Mouse (Mus musculus) embryonic facial prominence, embryonic 13.5 days (tissue): ENCODE measurements around the gene Slain2. TPM values are rescaled to one million over a fixed set of nuclear protein-coding genes. Genes with fewer than 3 reads are reported as not detected.
A peak's percentile ranks its signal among the peaks of the same experiment; 100 is the strongest.
"Not testable (repeated sequence)": the region's sequence is repeated elsewhere in the genome, so short reads cannot be mapped to it uniquely, and the experiment has no call there.

ENCODE experiments used
- ATAC-seq: fragments of 200-750 bp; cut with Nextera tagmentation; 2 replicates; pipeline ENCODE4 v1.8.0; 2017; ENCODE audit warnings: low read depth; ENCODE audit not compliant: insufficient number of reproducible peaks, insufficient read depth, low FRiP score, low TSS enrichment
- H3K27ac ChIP-seq: fragments of 300-500 bp; sonication (generic); 2 replicates; pipeline ENCODE4 v1.5.1; 2015; ENCODE audit warnings: moderate library complexity, mild to moderate bottlenecking, inconsistent platforms
- H3K27me3 ChIP-seq: fragments of 300-500 bp; sonication (generic); 2 replicates; pipeline ENCODE4 v1.6.1; 2015; ENCODE audit warnings: mild to moderate bottlenecking, inconsistent platforms
- H3K36me3 ChIP-seq: fragments of 300-500 bp; sonication (generic); 2 replicates; pipeline ENCODE4 v1.6.1; 2015; ENCODE audit warnings: mild to moderate bottlenecking, inconsistent platforms
- H3K4me1 ChIP-seq: fragments of 300-500 bp; sonication (generic); 2 replicates; pipeline ENCODE4 v1.6.1; 2015; ENCODE audit warnings: inconsistent platforms
- H3K4me2 ChIP-seq: fragments of 300-500 bp; sonication (generic); 2 replicates; pipeline ENCODE4 v1.6.1; 2015; ENCODE audit warnings: moderate library complexity, mild to moderate bottlenecking, inconsistent platforms
- H3K4me3 ChIP-seq: fragments of 300-500 bp; sonication (generic); 2 replicates; pipeline ENCODE4 v1.5.1; 2015; ENCODE audit warnings: mild to moderate bottlenecking, inconsistent platforms
- H3K9ac ChIP-seq: fragments of 300-500 bp; sonication (generic); 2 replicates; pipeline ENCODE4 v1.6.1; 2015; ENCODE audit warnings: mild to moderate bottlenecking, inconsistent platforms
- H3K9me3 ChIP-seq: fragments of 300-500 bp; sonication (generic); 2 replicates; pipeline ENCODE4 v1.6.1; 2016; ENCODE audit warnings: inconsistent platforms
- WGBS: fragments of 180-500 bp; shearing (Covaris S2); methylation state at CpG from one replicate; pipeline ENCODE4 v1.1.7; 2015; ENCODE audit warnings: mixed read lengths; 5-methylcytosine and 5-hydroxymethylcytosine counted together
- polyA plus RNA-seq: library from polyadenylated mRNA; unstranded; fragments of >200 nt; fragmentation: Nextera tagmentation; extraction: Ambion mirVana; gene quantifications from 2 replicates; pipeline ENCODE4 v1.2.1, GENCODE M21; 2015

Slain2 gene
- polyA plus RNA-seq, 1 experiment from 2014 or later: 15.3 TPM

- WGBS: 36% methylated on average over 10 of the region's 10 CpGs
- no peaks in the 10 kb centered on the region for H3K9me3 ChIP-seq
- no peak overlapping the region for H3K4me2 ChIP-seq
- H3K9ac ChIP-seq: no peak overlapping the region
- H3K4me1 ChIP-seq: peaks cover 10% of the 10 kb centered on the region
- no peak for ATAC-seq
- no peak overlapping the region for H3K4me3 ChIP-seq
- no peaks in the 10 kb centered on the region for H3K27me3 ChIP-seq
- no peaks in the 10 kb centered on the region for H3K36me3 ChIP-seq
- no peak overlapping the region for H3K27ac ChIP-seq
Measured at GRCm38 (mm10) chr5:72995379-72995778, 81.3 kb downstream of the Slain2 start.

DNA sequence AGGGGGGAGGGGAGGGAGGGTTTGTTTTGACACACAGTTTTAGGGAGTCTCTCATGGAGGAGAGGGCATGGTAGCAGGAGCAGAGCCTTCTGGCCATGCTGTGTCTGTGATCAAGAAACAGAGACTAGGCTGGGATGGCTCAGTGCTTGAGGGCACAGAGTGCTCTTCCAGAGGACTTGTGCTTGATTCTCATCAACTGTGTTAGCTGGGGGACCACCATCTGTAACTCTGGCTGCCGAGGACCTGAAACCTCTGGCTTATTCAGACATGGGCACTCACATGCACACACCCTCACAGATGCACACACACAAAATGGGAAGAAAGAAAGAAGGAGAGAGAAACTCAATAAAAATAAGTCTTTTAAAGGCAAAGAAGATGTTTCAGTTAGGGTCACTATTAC, 84.4 kb downstream of the Slain2 start:
- H3K4me3 ChIP-seq, H3K9me3 ChIP-seq, H3K27me3 ChIP-seq, H3K4me2 ChIP-seq, H3K36me3 ChIP-seq, ATAC-seq, H3K4me1 ChIP-seq, H3K27ac ChIP-seq, H3K9ac ChIP-seq: not testable (repeated sequence)
- 67% methylated on average over 1 of the region's 1 CpGs for WGBS

- Histone ChIP-seq H3K4me2 (no peak overlapping the region), H3K36me3 (no peaks in the 10 kb centered on the region), H3K27ac (no peak overlapping the region), H3K4me1 (peaks cover 10% of the 10 kb centered on the region), H3K4me3 (no peak overlapping the region), H3K9ac (no peak overlapping the region), H3K9me3 (no peaks in the 10 kb centered on the region), H3K27me3 (peaks cover 38% of the 10 kb centered on the region)
- no peak for ATAC-seq
- 79% methylated on average over 5 of the region's 5 CpGs for WGBS
Measured at GRCm38 (mm10) chr5:73004046-73004445, 89.9 kb downstream of the Slain2 start.

DNA sequence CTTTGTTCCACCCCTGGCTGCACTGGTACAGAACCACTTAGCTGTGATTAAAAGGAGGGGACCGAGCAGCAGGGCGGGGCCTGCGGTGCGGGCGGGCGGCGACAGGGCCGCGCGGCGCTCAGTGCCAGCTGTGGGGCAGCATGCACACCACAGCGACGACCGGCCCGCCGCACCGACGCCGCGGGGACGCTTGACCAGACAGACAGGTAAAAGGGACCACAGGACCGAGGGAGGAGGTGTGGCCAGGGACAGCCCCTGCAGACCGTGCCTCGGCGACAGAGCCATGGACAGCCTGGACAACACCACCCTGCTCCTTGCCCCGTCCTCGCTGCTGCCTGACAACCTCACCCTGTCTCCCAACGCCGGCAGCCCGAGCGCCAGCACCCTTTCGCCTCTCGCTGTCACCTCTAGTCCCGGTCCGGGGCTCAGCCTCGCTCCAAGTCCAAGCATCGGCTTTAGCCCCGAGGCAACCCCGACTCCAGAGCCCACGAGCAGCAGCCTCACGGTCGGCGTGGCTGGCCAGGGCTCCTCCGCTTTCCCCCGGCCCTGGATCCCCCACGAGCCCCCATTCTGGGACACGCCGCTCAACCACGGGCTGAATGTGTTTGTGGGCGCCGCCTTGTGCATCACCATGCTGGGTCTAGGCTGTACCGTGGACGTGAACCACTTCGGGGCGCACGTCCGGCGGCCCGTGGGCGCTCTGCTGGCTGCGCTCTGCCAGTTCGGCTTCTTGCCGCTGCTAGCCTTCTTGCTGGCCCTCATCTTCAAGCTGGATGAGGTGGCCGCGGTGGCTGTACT, 92.9 kb downstream of the Slain2 start, which contains the start of gene Slc10a4:
TSS of gene Slc10a4 (plus strand) at position 100 of the 798 bp plus-strand sequence.
- Histone ChIP-seq H3K9ac (peak within 1 kb of the TSS; percentile 65), H3K4me3 (peak within 1 kb of the TSS; percentile 47), H3K27ac (no peak within 1 kb of the TSS), H3K4me1 (peaks cover 10% of the 10 kb centered on the region), H3K4me2 (peak within 1 kb of the TSS; percentile 84), H3K9me3 (no peaks in the 10 kb centered on the region), H3K36me3 (no peaks in the 10 kb centered on the region), H3K27me3 (peaks cover 38% of the 10 kb centered on the region)
- WGBS: 7% methylated on average over 62 of the region's 65 CpGs
- peak; percentile 75 for ATAC-seq

DNA sequence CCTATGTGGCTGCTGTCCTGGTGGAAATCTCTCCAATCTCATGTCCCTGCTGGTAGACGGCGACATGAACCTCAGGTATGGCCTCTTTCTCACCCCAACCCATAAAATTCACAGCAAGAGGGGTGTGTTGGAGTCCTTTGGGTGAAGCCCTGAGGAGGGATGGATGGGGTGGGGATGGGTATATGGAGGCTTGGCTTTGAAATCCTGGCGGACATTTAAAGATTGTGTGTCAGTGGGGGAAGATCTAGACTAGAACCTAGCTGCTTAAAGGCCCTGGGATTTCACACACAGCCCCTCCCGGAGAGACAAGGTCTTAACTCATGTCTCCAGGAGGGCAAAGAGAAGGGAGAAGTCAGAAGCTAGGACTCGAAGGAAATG, 93.5 kb downstream of the Slain2 start:
- H3K4me1 ChIP-seq: peaks cover 10% of the 10 kb centered on the region
- H3K9ac ChIP-seq: no peak overlapping the region; the same call in 1 of the 2 replicates
- H3K9me3 ChIP-seq: no peaks in the 10 kb centered on the region
- H3K4me2 ChIP-seq: peak overlapping the region; percentile 84
- ATAC-seq: no peak
- WGBS: 42% methylated on average over 5 of the region's 5 CpGs
- H3K27ac ChIP-seq: no peak overlapping the region
- no peaks in the 10 kb centered on the region for H3K36me3 ChIP-seq
- H3K4me3 ChIP-seq: peak overlapping the region; percentile 47
- peaks cover 43% of the 10 kb centered on the region for H3K27me3 ChIP-seq

DNA sequence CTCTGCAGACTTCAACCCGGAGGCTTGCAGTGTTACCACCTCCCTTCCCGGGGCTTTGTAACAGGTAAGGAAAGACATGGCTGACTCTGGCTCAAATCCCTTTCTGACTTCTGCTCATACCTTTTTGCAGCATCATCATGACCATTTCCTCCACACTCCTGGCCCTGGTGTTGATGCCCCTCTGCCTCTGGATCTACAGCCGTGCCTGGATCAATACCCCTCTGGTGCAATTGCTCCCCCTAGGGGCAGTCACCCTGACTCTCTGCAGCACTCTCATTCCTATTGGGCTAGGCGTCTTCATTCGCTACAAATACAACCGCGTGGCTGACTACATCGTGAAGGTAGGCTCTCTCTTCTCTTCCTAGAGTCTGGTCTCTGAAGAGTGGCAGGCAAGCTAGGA, 94.1 kb downstream of the Slain2 start:
- 32% methylated on average over 8 of the region's 8 CpGs for WGBS
- H3K27me3 ChIP-seq: peaks cover 49% of the 10 kb centered on the region
- H3K4me3 ChIP-seq, H3K4me2 ChIP-seq, H3K9me3 ChIP-seq, H3K9ac ChIP-seq, H3K36me3 ChIP-seq, ATAC-seq, H3K27ac ChIP-seq: not testable (repeated sequence)
- H3K4me1 ChIP-seq: peaks cover 10% of the 10 kb centered on the region

GRCm38 (mm10) chr5:73011806-73012205, 97.7 kb downstream of the Slain2 start:
- Histone ChIP-seq H3K4me1 (peaks cover 16% of the 10 kb centered on the region), H3K27me3 (peaks cover 56% of the 10 kb centered on the region)
- not testable (repeated sequence) for H3K9me3 ChIP-seq, H3K9ac ChIP-seq, H3K27ac ChIP-seq, ATAC-seq, H3K4me3 ChIP-seq, H3K36me3 ChIP-seq, H3K4me2 ChIP-seq
- WGBS: 90% methylated on average over 16 of the region's 16 CpGs

DNA sequence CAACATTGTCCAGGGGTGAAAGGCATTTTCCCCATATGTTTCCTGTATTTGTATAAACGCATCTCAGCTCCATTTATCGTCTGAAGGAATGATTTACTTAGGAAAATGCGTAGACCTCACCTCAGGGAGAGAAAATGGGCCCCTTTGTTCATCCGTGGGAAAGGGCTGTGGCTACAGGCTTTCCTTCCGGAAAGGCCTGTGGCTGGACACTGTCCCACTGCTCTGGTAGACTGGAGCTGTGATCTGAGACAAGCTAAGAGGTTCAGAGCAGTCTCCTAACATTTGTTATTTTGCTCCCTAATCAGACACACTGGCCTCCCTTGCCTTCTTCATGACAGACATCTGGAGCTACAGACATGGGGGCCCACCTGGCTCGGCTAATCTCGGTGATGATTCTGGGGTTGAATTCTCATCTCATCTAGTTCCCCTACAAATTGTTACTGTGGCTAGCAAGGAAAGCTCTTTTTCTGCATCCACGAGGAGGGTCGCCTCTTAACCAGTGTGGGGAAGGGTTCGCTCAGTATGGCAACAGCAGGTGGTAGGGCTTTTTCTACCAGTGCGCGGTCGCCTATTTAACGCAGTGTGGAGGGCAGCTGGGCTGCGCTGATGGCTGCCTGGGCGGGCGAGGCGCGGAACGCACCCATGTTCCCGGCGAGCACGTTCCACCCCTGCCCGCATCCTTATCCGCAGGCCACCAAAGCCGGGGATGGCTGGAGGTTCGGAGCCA, 98.9 kb downstream of the Slain2 start:
- H3K27me3 ChIP-seq: peaks cover 43% of the 10 kb centered on the region
- H3K4me3 ChIP-seq: peak overlapping the region; percentile 43
- H3K4me2 ChIP-seq: peak overlapping the region; percentile 77
- not testable (repeated sequence) for H3K4me1 ChIP-seq, H3K9me3 ChIP-seq, H3K27ac ChIP-seq, H3K36me3 ChIP-seq, H3K9ac ChIP-seq
- ATAC-seq: 0 out of 2 replicates have a peak, but pooled peaks have one; percentile 26
- WGBS: 20% methylated on average over 21 of the region's 27 CpGs

DNA sequence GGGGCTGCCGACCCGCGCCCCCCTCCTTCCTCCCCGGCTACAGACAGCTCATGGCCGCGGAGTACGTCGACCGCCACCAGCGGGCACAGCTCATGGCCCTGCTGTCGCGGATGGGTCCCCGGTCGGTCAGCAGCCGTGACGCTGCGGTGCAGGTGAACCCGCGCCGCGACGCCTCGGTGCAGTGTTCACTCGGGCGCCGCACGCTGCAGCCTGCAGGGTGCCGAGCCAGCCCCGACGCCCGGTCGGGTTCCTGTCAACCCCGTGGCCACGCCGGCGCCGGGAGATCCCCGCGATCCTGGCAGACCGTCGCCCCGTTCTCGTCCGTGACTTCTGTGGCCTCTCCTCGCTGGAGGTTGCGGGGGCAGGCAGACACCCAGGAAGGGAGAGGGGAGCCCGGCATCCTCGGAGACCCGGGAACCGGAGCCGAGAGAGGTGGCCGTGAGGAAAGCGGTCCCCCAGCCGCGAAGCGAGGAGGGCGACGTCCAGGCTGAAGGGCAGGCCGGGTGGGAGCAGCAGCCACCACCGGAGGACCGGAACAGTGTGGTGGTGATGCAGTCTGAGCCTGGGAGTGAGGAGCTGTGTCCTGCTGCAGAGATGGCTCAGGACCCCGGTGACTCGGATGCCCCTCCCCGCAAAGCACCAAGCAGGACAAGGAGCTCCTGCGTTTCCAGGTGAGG, 99.6 kb downstream of the Slain2 start:
- WGBS: under 1% methylated on average over 61 of the region's 65 CpGs
- not testable (repeated sequence) for H3K27ac ChIP-seq, H3K4me1 ChIP-seq, ATAC-seq, H3K9me3 ChIP-seq, H3K36me3 ChIP-seq
- peaks cover 36% of the 10 kb centered on the region for H3K27me3 ChIP-seq
- peak overlapping the region; percentile 63; the same call in 1 of the 2 replicates for H3K9ac ChIP-seq
- H3K4me2 ChIP-seq: peak overlapping the region; percentile 77
- peak overlapping the region; percentile 43 for H3K4me3 ChIP-seq

DNA sequence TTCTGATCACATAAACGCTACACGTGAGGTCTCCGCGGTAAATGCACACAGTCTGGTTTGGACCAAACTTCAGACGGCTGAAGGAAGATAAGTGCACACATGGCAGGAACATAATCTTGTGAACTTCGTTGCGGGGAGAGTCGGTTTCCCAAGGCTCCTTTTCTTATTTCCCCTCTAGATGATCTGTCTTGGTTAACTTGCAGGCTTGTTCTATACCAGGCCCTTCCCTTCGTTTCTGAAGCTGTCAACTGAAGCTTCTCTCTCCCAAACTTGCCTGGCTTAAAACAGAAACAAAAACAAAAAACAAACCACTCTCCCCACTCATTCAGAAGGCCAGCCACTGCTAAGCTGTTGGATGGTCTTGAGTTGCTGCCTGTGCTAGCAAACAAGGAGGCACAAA, 100.6 kb downstream of the Slain2 start:
- WGBS: 21% methylated on average over 9 of the region's 9 CpGs
- no peak overlapping the region for H3K4me2 ChIP-seq
- H3K4me3 ChIP-seq: no peak overlapping the region
- no peak overlapping the region for H3K27ac ChIP-seq
- ATAC-seq: no peak
- H3K4me1 ChIP-seq: peaks cover 9% of the 10 kb centered on the region; the same call in 1 of the 2 replicates
- H3K9ac ChIP-seq: no peak overlapping the region
- H3K9me3 ChIP-seq: no peaks in the 10 kb centered on the region
- no peaks in the 10 kb centered on the region for H3K36me3 ChIP-seq
- peaks cover 36% of the 10 kb centered on the region for H3K27me3 ChIP-seq

GRCm38 (mm10) chr5:73023801-73024200, 109.7 kb downstream of the Slain2 start:
- Histone ChIP-seq H3K36me3 (peaks cover 34% of the 10 kb centered on the region), H3K9ac (no peak overlapping the region), H3K27ac (no peak overlapping the region), H3K4me1 (peaks cover 2% of the 10 kb centered on the region), H3K4me3 (no peak overlapping the region), H3K9me3 (no peaks in the 10 kb centered on the region), H3K27me3 (no peaks in the 10 kb centered on the region), H3K4me2 (no peak overlapping the region)
- ATAC-seq: no peak
- WGBS: 90% methylated on average over 13 of the region's 13 CpGs
